20 mouse cellular contexts compared by ENCODE assay signal in the genomic region with DNA sequence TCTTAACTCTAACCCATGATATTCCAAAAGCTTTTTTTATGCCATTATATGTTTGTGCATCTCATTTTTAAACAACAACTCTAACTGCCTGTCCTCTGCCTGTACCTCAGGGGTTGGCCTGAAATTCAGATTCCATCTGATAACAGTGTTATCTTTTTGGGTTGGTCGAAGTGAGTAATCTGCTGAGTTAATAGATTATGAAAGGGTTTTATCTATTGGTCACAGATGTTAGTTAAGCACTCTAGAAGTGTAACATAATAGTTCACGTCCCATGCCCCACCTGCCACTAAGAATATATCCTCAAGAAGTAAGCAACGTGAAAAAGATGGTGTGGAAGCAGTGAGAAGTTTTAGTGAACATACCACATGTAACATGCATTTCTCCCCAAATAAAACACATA.
"Had no signal": no experiment of that assay in that cellular context is flagged by ENCODE, and none has a peak within 500 bp of the region (broad histone marks: within the 10 kb centered on the region; RNA-seq: fewer than 3 reads in every experiment).

No protein-coding gene starts in this region.

- ATAC-seq: lung, postnatal 0 days; midbrain, embryonic 16.5 days had no signal

- DNase-seq: lung, adult 2 months; lung, postnatal 14 days; lung, postnatal 36 days; midbrain, embryonic 14.5 days; retina, postnatal 1 day; right cerebral cortex, adult 18-20 months; right cerebral cortex, postnatal 25 days; right cerebral cortex, postnatal 4 days; spleen, adult 18-20 months; thymus, adult 18-20 months; thymus, postnatal 14 days; thymus, postnatal 36 days had no signal

- H3K4me2 ChIP-seq: lung, embryonic 15.5 days; midbrain, embryonic 11.5 days; neural tube, embryonic 13.5 days; neural tube, embryonic 15.5 days had no signal

- H3K9me3 ChIP-seq: lung, embryonic 15.5 days; neural tube, embryonic 13.5 days; neural tube, embryonic 15.5 days had no signal

- H3K27ac ChIP-seq: lung, embryonic 15.5 days; macrophage; neural tube, embryonic 13.5 days; neural tube, embryonic 15.5 days had no signal

- H3K9ac ChIP-seq: lung, embryonic 15.5 days; neural tube, embryonic 13.5 days; neural tube, embryonic 15.5 days had no signal

- H3K4me1 ChIP-seq: lung, embryonic 15.5 days; neural tube, embryonic 13.5 days; neural tube, embryonic 15.5 days had no signal

- H3K4me3 ChIP-seq: lung, embryonic 15.5 days; myocyte; neural tube, embryonic 13.5 days; neural tube, embryonic 15.5 days had no signal

- H3K36me3 ChIP-seq: lung, embryonic 15.5 days; neural tube, embryonic 13.5 days; neural tube, embryonic 15.5 days had no signal

- H3K27me3 ChIP-seq: lung, embryonic 15.5 days; neural tube, embryonic 13.5 days; neural tube, embryonic 15.5 days had no signal
